Mouse (Mus musculus): ENCODE measurements around the gene Tubd1. TPM values are rescaled to one million over a fixed set of nuclear protein-coding genes. Genes with fewer than 3 reads are reported as not detected.
A peak's percentile ranks its signal among the peaks of the same experiment; 100 is the strongest.

Gene Tubd1
- polyA plus RNA-seq, 1 experiment from 2014 or later = 13.7 TPM

DNA sequence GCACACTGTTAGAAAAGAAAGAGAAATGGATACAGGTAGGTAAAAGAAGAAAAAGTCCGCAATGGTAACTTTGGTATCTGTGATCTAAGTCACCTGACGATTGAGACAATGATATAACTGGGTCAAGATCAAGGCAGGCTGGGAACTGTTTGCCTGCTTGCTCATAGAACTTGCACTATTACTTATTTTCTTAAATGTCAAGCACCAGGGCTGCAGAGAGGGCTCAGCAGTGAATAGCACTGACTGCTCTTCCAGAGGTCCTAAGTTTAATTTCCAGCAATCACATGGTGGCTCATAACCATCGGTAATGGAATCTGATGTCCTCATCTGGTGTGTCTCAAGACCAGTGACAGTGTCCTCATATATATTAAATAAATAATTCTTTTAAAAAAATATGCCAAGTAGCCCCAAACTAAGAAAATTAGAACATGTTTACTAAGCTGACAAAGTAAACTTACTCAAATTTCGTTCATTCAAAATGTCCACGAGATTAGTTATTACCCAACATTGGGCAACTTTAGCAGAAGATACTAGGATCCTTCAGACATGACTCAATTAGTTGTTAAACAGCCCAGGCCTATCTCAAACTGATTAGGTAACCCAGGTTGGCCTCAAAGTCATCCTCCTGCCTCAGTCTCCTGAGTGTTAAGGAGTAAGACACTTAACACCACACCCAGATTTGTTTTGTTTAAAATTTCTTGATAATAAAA, 10.4 kb upstream of the Tubd1 start:
- Histone ChIP-seq H3K4me1 (peaks cover 2% of the 10 kb centered on the region; the same call in 1 of the 2 replicates), H3K4me3 (no peak overlapping the region), H3K9me3 (replicated peaks) (no peaks in the 10 kb centered on the region), H3K36me3 (peaks cover 55% of the 10 kb centered on the region), H3K27me3 (replicated peaks) (no peaks in the 10 kb centered on the region), H3K9ac (no peak overlapping the region), H3K27ac (no peak overlapping the region), H3K4me2 (no peak overlapping the region)
- WGBS (ENCODE audit: insufficient replicate concordance) = 87% methylated on average over 5 of the region's 5 CpGs
- ATAC-seq = no peak

DNA sequence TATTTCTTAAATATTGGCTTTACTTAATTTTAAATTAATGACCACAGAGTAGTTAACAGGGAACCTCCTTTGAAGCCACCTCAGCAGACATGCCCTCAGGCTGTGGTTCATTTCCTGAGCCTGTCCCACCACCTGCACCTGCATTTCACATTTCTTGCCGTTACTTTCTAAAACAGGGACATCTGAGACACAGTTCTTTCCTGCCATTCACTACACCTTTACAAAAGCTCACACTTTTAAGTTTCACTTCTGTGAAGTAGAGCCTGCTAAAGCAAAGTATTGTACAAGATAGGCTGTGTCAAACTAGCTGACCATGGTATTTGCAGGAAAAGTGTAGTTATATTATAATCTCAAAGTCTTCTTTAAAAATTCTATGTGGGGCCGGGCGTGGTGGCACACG, 6.0 kb upstream of the Tubd1 start:
- no peak overlapping the region for H3K27ac ChIP-seq
- H3K36me3 ChIP-seq = peaks cover 30% of the 10 kb centered on the region
- H3K27me3 ChIP-seq (replicated peaks) = no peaks in the 10 kb centered on the region
- H3K4me1 ChIP-seq = peaks cover 27% of the 10 kb centered on the region
- no peak overlapping the region for H3K4me2 ChIP-seq
- ATAC-seq = no peak
- H3K9me3 ChIP-seq (replicated peaks) = no peaks in the 10 kb centered on the region
- no peak overlapping the region for H3K9ac ChIP-seq
- H3K4me3 ChIP-seq = no peak overlapping the region
- 82% methylated on average over 4 of the region's 4 CpGs for WGBS (ENCODE audit: insufficient replicate concordance)

DNA sequence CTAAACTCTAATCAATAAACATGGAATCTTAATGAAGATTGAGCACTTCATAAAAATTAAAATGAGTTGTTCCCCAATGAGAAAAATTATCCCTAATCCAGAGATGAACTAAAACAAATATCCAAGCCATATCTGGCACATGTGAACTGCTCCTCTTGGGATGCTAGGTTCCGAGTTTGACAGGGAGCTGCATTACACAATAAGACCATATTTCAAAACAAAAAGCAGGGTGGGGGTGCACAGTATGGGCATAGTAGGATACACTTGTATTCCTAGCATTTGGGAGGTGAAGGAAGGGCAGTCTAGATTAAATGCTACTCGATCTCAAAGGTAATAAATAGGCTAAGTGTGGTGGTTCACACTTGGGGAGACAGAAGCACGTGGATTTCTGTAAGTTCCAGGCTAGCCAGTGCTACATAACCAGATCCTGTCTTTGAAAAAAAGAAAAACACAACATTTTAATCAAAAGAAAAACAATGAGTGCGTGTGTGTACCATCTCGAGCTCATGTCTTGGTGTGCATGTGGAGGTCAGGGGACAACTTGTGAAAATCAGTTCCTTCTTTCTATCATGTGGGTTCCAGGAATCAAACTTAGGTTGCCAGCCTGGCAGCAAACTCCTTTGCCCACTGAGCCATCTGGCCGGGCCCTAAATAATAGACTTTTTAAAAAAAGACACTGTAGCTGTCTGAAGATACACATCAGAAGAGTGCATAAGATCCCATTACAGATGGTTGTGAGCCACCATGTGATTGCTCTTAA, 4.9 kb upstream of the Tubd1 start:
- no peak for ATAC-seq
- Histone ChIP-seq H3K9ac (no peak overlapping the region), H3K27me3 (replicated peaks) (no peaks in the 10 kb centered on the region), H3K4me3 (no peak overlapping the region), H3K4me2 (no peak overlapping the region), H3K27ac (no peak overlapping the region), H3K36me3 (peaks cover 20% of the 10 kb centered on the region), H3K9me3 (replicated peaks) (no peaks in the 10 kb centered on the region), H3K4me1 (peaks cover 27% of the 10 kb centered on the region)
- 77% methylated on average over 6 of the region's 6 CpGs for WGBS (ENCODE audit: insufficient replicate concordance)

DNA sequence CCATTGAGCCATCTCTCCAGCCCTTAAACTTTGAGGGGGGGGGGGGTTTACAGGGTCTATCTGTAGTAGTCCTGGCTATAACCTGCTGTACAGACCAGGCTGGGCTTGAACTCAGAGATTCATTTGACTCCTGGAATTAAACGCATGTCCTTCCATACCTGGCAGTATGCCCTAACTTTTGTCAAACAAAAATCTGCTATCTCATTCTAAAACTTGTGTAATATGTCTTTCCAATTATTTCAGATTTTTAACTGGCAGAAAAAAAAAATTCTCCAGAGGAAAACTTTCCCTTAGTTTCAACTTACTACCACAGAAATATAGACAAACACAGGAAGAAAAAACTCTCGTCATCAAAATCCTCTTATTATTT, 4.3 kb upstream of the Tubd1 start:
- 84% methylated on average over 2 of the region's 2 CpGs for WGBS (ENCODE audit: insufficient replicate concordance)
- ATAC-seq = no peak
- no peak overlapping the region for H3K9ac ChIP-seq
- H3K4me3 ChIP-seq = no peak overlapping the region
- no peak overlapping the region for H3K4me2 ChIP-seq
- peaks cover 29% of the 10 kb centered on the region for H3K4me1 ChIP-seq
- no peaks in the 10 kb centered on the region for H3K9me3 ChIP-seq (replicated peaks)
- H3K27me3 ChIP-seq (replicated peaks) = no peaks in the 10 kb centered on the region
- no peak overlapping the region for H3K27ac ChIP-seq
- peaks cover 18% of the 10 kb centered on the region for H3K36me3 ChIP-seq

DNA sequence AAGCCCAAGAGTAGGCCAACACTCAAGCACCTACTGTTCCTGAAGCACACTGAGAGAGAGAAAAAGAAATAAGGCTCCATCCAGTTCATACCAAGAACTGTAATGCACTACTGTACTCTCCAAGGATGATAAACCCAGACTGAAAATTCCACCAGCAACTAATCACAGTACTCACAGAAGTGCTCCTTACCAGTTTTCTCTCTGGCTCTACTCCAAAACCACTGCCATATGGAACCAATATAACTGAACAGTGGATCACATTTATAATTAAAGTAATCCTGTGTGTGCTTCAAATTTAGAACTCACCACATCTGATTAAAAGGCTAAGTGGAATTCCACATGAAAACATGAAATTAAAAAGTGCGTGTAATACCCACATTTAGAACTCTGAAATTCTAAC, 1.9 kb upstream of the Tubd1 start:
- ATAC-seq = no peak
- Histone ChIP-seq H3K9ac (peak overlapping the region; percentile 98), H3K4me3 (no peak overlapping the region; the same call in 1 of the 2 replicates), H3K36me3 (peaks cover 16% of the 10 kb centered on the region), H3K27ac (no peak overlapping the region), H3K9me3 (replicated peaks) (no peaks in the 10 kb centered on the region), H3K4me1 (peaks cover 41% of the 10 kb centered on the region), H3K27me3 (replicated peaks) (no peaks in the 10 kb centered on the region), H3K4me2 (peak overlapping the region; percentile 87)
- 89% methylated on average over 1 of the region's 1 CpGs for whole genome bisulfite sequencing (ENCODE audit: insufficient replicate concordance)

DNA sequence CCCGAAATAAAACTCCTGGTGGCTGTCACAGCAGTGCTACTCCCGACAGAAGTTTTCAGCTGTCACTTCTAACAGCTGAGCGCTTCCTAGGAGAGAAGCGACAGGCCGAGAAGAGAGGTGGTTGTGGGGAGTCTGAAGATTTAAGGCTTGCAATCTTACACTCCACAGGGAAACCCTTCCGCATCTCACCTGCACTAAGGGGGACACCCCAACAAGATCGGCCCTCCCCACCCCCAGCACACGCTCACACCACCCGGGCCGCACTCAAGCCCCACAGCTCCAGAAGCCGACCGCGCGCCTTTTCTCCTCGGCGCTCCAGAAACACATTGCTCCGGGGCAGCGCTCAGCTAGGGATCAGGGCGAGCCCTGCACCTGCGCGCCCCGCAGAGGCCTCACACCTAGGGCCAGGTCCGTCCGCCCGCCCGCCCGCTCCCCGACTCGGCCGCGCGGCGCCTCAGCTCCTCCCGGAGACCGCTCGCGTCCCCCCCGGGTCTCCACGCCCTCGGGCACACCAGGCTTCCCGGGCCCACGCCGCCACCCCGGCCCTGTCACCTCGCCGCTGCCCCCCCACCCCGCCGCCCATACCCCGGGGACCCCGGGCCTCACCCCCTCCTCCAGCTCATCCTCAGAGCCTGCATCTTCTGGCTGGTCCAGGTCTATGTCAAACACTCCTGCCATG, 692 bp upstream of the Tubd1 start:
- H3K9me3 ChIP-seq (replicated peaks) = no peaks in the 10 kb centered on the region
- no peaks in the 10 kb centered on the region for H3K27me3 ChIP-seq (replicated peaks)
- under 1% methylated on average over 48 of the region's 50 CpGs for WGBS (ENCODE audit: insufficient replicate concordance)
- H3K4me2 ChIP-seq = peak overlapping the region; percentile 87
- peaks cover 14% of the 10 kb centered on the region for H3K36me3 ChIP-seq
- ATAC-seq = peak; percentile 66
- peaks cover 41% of the 10 kb centered on the region for H3K4me1 ChIP-seq
- peak overlapping the region; percentile 88 for H3K27ac ChIP-seq
- H3K4me3 ChIP-seq = peak overlapping the region; percentile 94
- H3K9ac ChIP-seq = peak overlapping the region; percentile 98

DNA sequence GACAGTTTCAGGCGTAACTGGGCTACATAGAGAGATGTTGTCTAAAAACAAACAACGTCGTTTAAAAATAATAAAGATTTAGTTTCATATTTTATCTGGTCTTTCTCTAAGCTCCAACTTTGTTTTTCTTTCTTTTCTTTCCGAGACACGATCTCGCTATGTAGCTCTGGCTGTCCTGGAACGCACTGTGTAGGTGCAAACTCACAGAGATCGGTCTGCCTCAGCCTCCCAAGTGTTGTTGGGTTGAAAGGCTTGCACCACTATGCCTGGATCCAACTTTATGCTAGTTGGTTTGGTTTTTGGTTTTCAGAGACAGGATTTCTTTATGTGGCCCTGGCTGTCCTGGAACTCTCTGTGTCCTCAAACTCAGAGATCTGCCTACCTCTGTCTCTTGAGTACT, 765 bp downstream of the Tubd1 start:
- peak overlapping the region; percentile 88 for H3K27ac ChIP-seq
- ATAC-seq = no peak
- peak overlapping the region; percentile 94 for H3K4me3 ChIP-seq
- H3K9ac ChIP-seq = peak overlapping the region; percentile 98
- peaks cover 29% of the 10 kb centered on the region for H3K36me3 ChIP-seq
- 62% methylated on average over 8 of the region's 8 CpGs for WGBS (ENCODE audit: insufficient replicate concordance)
- H3K4me2 ChIP-seq = peak overlapping the region; percentile 73
- peaks cover 41% of the 10 kb centered on the region for H3K4me1 ChIP-seq
- no peaks in the 10 kb centered on the region for H3K9me3 ChIP-seq (replicated peaks)
- no peaks in the 10 kb centered on the region for H3K27me3 ChIP-seq (replicated peaks)

DNA sequence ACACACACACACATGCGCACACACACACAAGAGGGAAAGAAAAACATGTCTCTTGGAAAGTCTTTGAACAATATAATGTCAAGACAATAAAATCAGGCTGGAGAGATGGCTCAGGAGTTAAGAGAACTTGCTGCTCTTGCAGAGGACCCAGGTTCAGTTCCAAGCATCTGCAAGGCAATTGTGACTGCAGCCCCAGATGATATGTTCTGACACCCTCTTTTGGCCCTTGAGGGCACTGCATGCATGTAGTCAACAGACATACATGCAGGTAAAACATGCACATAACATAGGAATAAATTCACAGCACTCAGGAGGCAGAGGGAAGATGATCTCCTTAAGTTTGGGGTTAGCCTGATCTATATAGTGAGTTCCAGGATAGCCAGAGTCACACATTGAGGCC, 2.6 kb downstream of the Tubd1 start:
- Histone ChIP-seq H3K9ac (no peak overlapping the region), H3K9me3 (replicated peaks) (no peaks in the 10 kb centered on the region), H3K27me3 (replicated peaks) (no peaks in the 10 kb centered on the region), H3K4me2 (no peak overlapping the region), H3K4me1 (peaks cover 30% of the 10 kb centered on the region), H3K4me3 (no peak overlapping the region), H3K27ac (no peak overlapping the region), H3K36me3 (peaks cover 30% of the 10 kb centered on the region)
- 96% methylated on average over 1 of the region's 1 CpGs for WGBS (ENCODE audit: insufficient replicate concordance)
- no peak for ATAC-seq

DNA sequence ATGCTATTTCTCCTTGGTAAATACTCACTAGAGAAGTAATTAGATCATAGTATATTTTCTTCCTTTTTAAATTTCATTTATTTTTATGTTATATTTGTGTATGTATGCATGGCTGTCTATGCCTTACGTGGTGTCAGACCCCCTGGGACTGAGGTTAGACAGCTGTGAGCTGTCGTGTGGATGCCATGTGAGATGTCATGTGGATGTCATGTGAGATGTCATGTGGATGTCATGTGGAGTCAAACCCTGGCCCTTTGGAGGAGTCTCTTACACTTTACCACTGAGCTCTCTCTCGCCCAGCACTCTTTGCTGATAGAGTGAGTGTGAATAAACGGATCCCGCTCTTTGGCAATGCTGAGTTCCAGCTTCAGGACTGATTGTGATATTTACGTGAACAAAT, 8.7 kb downstream of the Tubd1 start:
- Histone ChIP-seq H3K27ac (no peak overlapping the region), H3K27me3 (replicated peaks) (no peaks in the 10 kb centered on the region), H3K9ac (no peak overlapping the region), H3K4me2 (no peak overlapping the region), H3K36me3 (peaks cover 85% of the 10 kb centered on the region), H3K4me3 (no peak overlapping the region), H3K9me3 (replicated peaks) (no peaks in the 10 kb centered on the region), H3K4me1 (no peaks in the 10 kb centered on the region)
- ATAC-seq = no peak
- WGBS (ENCODE audit: insufficient replicate concordance) = 84% methylated on average over 6 of the region's 6 CpGs

DNA sequence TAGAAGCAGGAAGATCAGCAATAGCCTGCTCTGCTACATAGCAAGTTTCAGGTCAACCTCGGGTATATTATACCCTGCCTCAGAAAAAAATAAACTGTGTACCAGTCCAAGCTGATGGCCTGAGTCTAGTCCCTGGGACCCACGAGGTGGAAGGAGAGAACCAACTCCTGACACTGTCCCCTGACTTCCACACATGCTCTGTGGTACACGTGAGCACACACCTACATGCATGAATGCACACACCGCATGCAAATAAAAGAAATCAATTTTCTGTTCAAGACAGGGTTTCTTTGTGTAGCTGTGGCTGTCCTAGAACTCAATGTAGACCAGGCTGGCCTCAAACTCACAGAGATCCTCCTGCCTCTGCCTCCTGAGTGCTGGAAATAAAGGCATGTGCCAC, 13.5 kb downstream of the Tubd1 start:
- peaks cover 87% of the 10 kb centered on the region for H3K36me3 ChIP-seq
- ATAC-seq = no peak
- WGBS (ENCODE audit: insufficient replicate concordance) = 80% methylated on average over 4 of the region's 4 CpGs

DNA sequence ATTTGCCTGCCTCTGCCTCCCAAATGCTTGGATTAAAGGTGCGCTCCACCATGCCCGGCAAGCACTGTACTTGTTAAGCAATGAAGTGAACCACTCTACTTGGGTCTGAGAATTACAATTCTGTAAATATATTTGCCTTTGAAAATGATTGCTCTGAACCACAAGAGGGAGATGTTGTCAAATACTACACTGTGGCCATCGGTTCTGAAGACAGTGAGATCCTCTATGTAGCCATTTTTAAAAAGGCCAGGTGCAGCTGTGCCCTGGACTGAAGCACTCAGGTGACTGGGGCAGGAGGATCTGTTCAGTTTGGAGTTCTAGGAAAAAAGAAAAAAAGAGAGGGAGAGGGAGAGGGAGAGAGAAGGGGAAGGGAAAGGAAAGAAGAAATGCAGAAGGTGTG, 23.6 kb downstream of the Tubd1 start:
- WGBS (ENCODE audit: insufficient replicate concordance) = 53% methylated on average over 3 of the region's 3 CpGs
- Histone ChIP-seq H3K9ac (no peak overlapping the region), H3K9me3 (replicated peaks) (no peaks in the 10 kb centered on the region), H3K4me2 (no peak overlapping the region), H3K27me3 (replicated peaks) (no peaks in the 10 kb centered on the region), H3K4me1 (peaks cover 11% of the 10 kb centered on the region; the same call in 1 of the 2 replicates), H3K36me3 (peaks cover 32% of the 10 kb centered on the region), H3K4me3 (no peak overlapping the region), H3K27ac (no peak overlapping the region)
- ATAC-seq = peak; percentile 47; the same call in 1 of the 2 replicates

More for the DNA sequence above, 13.5 kb downstream of the Tubd1 start:
- H3K4me3 ChIP-seq = no peak overlapping the region
- H3K4me2 ChIP-seq = no peak overlapping the region
- no peak overlapping the region for H3K27ac ChIP-seq
- no peak overlapping the region for H3K9ac ChIP-seq
- no peaks in the 10 kb centered on the region for H3K27me3 ChIP-seq (replicated peaks)
- no peaks in the 10 kb centered on the region for H3K9me3 ChIP-seq (replicated peaks)
- no peaks in the 10 kb centered on the region for H3K4me1 ChIP-seq

DNA sequence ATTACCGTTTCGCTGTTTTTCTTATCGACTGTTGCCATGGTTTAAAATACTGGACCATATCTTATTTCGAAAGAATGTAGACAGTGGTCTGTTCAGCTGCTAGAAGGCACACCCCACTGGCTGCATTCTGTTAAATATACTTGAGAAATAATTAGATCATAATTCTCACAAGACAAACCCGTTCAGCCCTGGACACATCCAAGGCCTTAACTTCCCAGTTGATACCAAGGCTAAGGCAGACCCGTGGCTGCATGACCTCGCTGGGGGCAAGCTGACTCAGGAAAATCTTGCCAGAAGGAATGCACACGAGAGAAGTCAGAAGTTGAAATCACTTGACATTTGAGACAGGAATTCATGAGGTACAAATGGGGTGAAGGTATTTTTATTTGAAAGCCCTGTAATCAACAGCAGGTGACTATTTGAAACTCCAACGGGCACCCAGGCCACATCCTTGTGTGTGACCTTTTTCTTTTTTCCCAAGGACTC, 25.5 kb downstream of the Tubd1 start:
- ATAC-seq = no peak
- no peaks in the 10 kb centered on the region for H3K27me3 ChIP-seq (replicated peaks)
- no peaks in the 10 kb centered on the region for H3K9me3 ChIP-seq (replicated peaks)
- H3K4me2 ChIP-seq = no peak overlapping the region
- no peak overlapping the region for H3K9ac ChIP-seq
- peaks cover 26% of the 10 kb centered on the region for H3K36me3 ChIP-seq
- H3K4me1 ChIP-seq = peaks cover 16% of the 10 kb centered on the region; the same call in 1 of the 2 replicates
- 63% methylated on average over 9 of the region's 9 CpGs for WGBS (ENCODE audit: insufficient replicate concordance)
- H3K27ac ChIP-seq = no peak overlapping the region
- no peak overlapping the region for H3K4me3 ChIP-seq
